Mouse (Mus musculus) limb, embryonic 12.5 days (tissue): ENCODE results near the gene Pop5. TPM values are rescaled to one million over a fixed set of nuclear protein-coding genes. Genes with fewer than 3 reads are reported as not detected.

Source experiments
- ATAC-seq: fragments of 200-750 bp; cut with Nextera tagmentation; 2 replicates; pipeline ENCODE4 v1.8.0; 2017; ENCODE audit warnings: low read depth, moderate TSS enrichment; ENCODE audit not compliant: insufficient number of reproducible peaks, insufficient read depth, low FRiP score, low TSS enrichment
- H3K27ac ChIP-seq: fragments of 300-500 bp; sonication (generic); 2 replicates; pipeline ENCODE4 v1.5.1; 2016; ENCODE audit warnings: mild to moderate bottlenecking, moderate library complexity
- H3K27me3 ChIP-seq: fragments of 300-500 bp; sonication (generic); 2 replicates; pipeline ENCODE4 v1.6.1; 2016; ENCODE audit warnings: mild to moderate bottlenecking, moderate library complexity
- H3K36me3 ChIP-seq: fragments of 300-500 bp; sonication (generic); 2 replicates; pipeline ENCODE4 v1.6.1; 2016; ENCODE audit warnings: mild to moderate bottlenecking, moderate library complexity
- H3K4me1 ChIP-seq: fragments of 300-500 bp; sonication (generic); replicated peaks from 2 replicates; pipeline ENCODE4 v1.6.1; 2016
- H3K4me2 ChIP-seq: fragments of 300-500 bp; sonication (generic); 2 replicates; pipeline ENCODE4 v1.6.1; 2016; ENCODE audit warnings: mild to moderate bottlenecking, moderate library complexity
- H3K4me3 ChIP-seq: fragments of 300-500 bp; sonication (generic); replicated peaks from 2 replicates; pipeline ENCODE4 v1.5.1; 2016; ENCODE audit warnings: mild to moderate bottlenecking
- H3K9ac ChIP-seq: fragments of 300-500 bp; sonication (generic); replicated peaks from 2 replicates; pipeline ENCODE4 v1.6.1; 2016; ENCODE audit warnings: mild to moderate bottlenecking, moderate library complexity
- H3K9me3 ChIP-seq: fragments of 300-500 bp; sonication (generic); 2 replicates; pipeline ENCODE4 v1.6.1; 2016; ENCODE audit warnings: mild to moderate bottlenecking, moderate library complexity
- WGBS: fragments of 180-500 bp; shearing (Covaris S2); methylation state at CpG from one replicate; pipeline ENCODE4 v1.1.7; 2016; 5-methylcytosine and 5-hydroxymethylcytosine counted together
- polyA plus RNA-seq: library from polyadenylated mRNA; unstranded; fragments of >200 nt; fragmentation: Nextera tagmentation; extraction: Ambion mirVana; gene quantifications from 2 replicates; pipeline ENCODE4 v1.2.1, GENCODE M21; 2016

The Pop5 gene
- polyA plus RNA-seq, 1 experiment from 2014 or later = 104 TPM

- H3K36me3 ChIP-seq = no peaks in the 10 kb centered on the region
- H3K4me2 ChIP-seq = peak overlapping the region; percentile 70
- H3K9ac ChIP-seq = peak overlapping the region; percentile 66
- peaks cover 11% of the 10 kb centered on the region for H3K4me1 ChIP-seq
- peak overlapping the region; percentile 8; the same call in 1 of the 2 replicates for H3K27ac ChIP-seq
- 28% methylated on average over 27 of the region's 27 CpGs for WGBS
- H3K4me3 ChIP-seq = peak overlapping the region; percentile 46
- peaks cover 4% of the 10 kb centered on the region; the same call in 1 of the 2 replicates for H3K27me3 ChIP-seq
- H3K9me3 ChIP-seq = 0 out of 2 replicates have a peak, but pooled peaks cover 5% of the 10 kb centered on the region
- ATAC-seq = peak; percentile 43; the same call in 1 of the 2 replicates
Measured at GRCm38 (mm10) chr5:115215273-115216185, 20.1 kb upstream of the Pop5 start.

DNA sequence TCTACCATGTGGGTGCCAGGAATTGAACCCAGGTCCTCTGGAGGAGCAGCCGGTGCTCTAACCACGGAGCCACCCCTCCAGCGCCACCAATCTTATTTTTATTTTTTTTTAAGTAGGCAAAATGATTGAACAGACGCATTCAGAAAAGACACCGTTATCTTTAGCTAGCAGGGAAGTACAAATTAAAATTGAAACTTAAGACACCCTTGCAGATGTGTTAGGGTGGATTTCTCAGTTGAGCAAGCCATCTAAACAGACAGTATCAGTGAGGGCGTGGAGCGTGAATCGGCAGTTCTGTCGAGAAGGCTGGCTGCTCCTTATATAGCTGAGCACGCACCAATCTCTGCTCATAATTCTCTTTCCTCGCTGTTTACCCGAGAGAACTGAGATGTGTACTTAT lies 17.6 kb upstream of the Pop5 start:
- Histone ChIP-seq H3K36me3 (no peaks in the 10 kb centered on the region), H3K4me1 (peaks cover 24% of the 10 kb centered on the region), H3K4me2 (no peak overlapping the region), H3K4me3 (no peak overlapping the region), H3K27ac (no peak overlapping the region), H3K9ac (no peak overlapping the region), H3K27me3 (peaks cover 4% of the 10 kb centered on the region; the same call in 1 of the 2 replicates), H3K9me3 (0 out of 2 replicates have a peak, but pooled peaks cover 5% of the 10 kb centered on the region)
- ATAC-seq = no peak
- 92% methylated on average over 12 of the region's 12 CpGs for WGBS

DNA sequence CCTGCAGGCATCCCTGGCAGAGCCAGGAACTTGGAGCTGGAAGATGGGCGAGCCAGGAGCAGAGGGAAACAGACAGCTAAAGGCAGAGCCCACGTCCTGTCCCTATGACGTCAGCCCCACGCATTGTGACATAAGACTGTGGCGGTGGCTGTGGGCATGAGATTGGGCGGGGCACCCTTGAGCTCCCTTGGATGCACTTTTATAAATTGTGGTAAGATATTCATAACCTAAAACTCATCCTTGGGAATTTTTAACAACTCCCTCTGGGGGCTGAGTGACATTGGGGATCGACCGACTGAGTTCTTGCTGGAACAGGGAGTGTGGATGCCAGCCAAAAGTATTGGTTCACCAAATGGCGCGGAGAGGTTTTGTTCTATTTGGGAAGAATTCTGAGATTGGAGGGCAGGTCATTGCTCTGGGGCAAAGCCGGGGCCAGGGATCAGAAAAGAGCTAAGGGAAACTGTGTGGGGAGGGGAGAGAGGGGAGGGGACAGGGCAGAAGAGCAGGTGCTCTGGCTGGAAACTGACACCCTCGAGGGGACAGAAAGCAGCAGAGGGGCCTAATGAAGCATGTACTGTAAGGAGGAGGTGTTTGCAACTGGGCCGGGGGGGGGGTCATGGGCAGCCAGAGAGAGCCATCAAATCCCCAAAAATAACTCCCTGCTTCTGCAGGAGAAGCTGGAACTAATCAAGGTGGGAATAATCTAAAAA lies 14.6 kb upstream of the Pop5 start:
- peaks cover 27% of the 10 kb centered on the region for H3K4me1 ChIP-seq
- H3K9me3 ChIP-seq = 0 out of 2 replicates have a peak, but pooled peaks cover 5% of the 10 kb centered on the region
- no peaks in the 10 kb centered on the region for H3K36me3 ChIP-seq
- no peak overlapping the region for H3K9ac ChIP-seq
- H3K27me3 ChIP-seq = no peaks in the 10 kb centered on the region
- H3K4me2 ChIP-seq = no peak overlapping the region
- no peak overlapping the region for H3K4me3 ChIP-seq
- no peak overlapping the region for H3K27ac ChIP-seq
- ATAC-seq = no peak
- 43% methylated on average over 13 of the region's 13 CpGs for WGBS

DNA sequence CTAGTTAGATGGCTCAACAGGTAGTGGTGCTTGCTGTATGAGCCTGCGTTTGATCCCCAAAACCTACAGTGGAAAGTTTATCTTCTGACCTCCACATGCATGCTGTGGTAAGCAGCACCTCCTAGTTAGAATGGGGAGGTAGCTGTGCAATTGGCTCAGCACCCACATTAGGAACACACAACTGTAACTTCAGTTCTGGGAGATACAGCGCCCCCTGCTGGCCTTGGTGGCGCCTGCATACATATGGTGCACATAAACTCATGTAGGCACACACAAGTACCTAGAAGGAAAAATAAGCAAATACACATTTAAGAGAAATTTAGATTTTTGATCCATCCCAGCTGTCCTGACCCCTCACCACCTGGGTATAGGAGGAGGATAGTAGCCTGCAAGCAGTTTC lies 13.2 kb upstream of the Pop5 start:
- no peak overlapping the region for H3K4me2 ChIP-seq
- H3K9ac ChIP-seq = no peak overlapping the region
- no peak for ATAC-seq
- H3K4me1 ChIP-seq = peaks cover 26% of the 10 kb centered on the region
- no peak overlapping the region for H3K4me3 ChIP-seq
- no peaks in the 10 kb centered on the region for H3K27me3 ChIP-seq
- 73% methylated on average over 3 of the region's 3 CpGs for WGBS
- no peak overlapping the region for H3K27ac ChIP-seq
- H3K9me3 ChIP-seq = 0 out of 2 replicates have a peak, but pooled peaks cover 5% of the 10 kb centered on the region
- no peaks in the 10 kb centered on the region for H3K36me3 ChIP-seq

DNA sequence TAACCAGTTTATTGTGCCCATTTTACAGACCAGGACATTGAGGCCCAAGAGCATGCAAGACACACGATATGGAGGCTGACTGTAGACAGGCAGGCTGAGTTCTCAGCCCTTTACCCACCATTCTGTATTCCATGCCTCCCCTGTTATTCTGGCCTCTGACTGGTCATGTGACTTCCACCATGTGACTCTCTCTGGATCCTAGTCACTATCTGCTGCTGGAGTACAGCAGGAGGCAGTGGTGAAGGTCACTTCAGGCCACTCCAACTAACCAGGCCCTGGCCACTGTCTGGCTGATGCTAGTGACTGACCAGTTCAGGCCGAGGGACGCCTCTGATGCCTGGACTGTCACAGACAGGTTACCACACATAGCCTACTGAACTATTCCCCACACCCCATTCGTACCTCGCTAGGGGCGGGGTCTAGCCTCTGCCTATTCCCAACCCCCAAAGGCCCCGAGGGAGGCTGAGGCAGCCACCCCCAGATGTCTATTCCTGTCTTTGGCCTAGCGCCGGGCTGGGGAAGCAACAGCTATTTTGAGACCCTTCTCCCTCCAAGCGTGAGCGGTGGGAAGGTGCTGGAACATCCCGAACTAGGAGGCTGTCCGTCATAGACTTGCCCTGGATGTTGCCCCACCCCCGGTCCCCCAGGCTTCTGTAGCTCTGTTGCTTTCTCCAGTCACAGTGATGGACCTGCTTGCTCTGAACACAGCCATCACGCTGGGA lies 4.6 kb upstream of the Pop5 start:
- Histone ChIP-seq H3K36me3 (no peaks in the 10 kb centered on the region), H3K9ac (no peak overlapping the region; the same call in 1 of the 2 replicates), H3K27ac (no peak overlapping the region), H3K4me2 (no peak overlapping the region), H3K4me1 (peaks cover 20% of the 10 kb centered on the region), H3K4me3 (no peak overlapping the region), H3K27me3 (peaks cover 21% of the 10 kb centered on the region), H3K9me3 (no peaks in the 10 kb centered on the region)
- WGBS = 56% methylated on average over 15 of the region's 15 CpGs
- no peak for ATAC-seq

DNA sequence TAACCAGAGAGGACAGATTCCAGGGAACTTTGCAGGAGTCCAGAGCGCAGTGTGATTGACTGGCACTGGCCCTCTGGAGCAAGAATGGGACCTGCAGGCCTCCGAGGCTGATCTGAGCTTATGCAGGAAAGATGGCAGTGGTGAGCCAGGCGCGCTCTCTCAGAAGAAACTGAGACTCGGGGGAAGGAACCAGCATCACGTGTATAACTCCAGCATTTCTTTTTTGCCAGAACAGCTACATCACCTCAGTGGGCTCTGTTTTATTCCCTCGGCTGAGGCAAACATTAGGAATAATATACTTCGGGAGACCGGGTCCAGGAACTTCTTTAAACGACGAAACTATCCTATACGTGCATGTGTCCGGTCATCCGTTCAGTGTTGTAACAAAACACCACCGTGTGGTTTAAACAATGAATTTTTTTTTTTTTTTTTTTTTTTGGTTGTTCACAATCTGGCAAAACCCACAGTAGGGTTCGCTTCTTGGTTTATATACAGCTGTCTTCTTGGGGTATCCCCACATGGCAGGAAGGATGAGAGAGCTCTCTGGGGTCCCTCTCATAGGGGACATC lies 4.0 kb upstream of the Pop5 start:
- Histone ChIP-seq H3K27me3 (peaks cover 21% of the 10 kb centered on the region), H3K4me3 (no peak overlapping the region), H3K36me3 (no peaks in the 10 kb centered on the region), H3K4me1 (peaks cover 20% of the 10 kb centered on the region), H3K27ac (no peak overlapping the region), H3K4me2 (no peak overlapping the region), H3K9me3 (no peaks in the 10 kb centered on the region), H3K9ac (no peak overlapping the region; the same call in 1 of the 2 replicates)
- 37% methylated on average over 16 of the region's 16 CpGs for WGBS
- ATAC-seq = no peak

DNA sequence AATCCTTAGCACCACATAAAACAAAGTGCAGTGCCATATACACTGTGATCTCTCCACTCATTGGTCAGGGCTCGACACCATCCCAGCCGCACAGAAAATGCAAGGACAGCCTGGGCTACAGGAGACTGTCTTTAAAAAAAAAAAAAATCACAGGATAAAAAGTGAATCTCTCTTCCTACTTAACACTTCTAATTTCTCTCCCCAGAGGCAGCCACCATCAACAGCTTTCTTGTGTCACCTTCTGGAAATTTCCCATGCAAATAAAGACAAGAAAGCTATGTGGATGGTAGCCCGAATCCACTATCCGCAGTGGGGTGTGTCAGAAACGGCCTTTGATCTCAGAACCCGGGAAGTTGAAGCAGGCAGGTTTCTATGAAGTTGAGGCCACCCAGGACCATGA lies 3.1 kb upstream of the Pop5 start:
- ATAC-seq = no peak
- Histone ChIP-seq H3K9me3 (no peaks in the 10 kb centered on the region), H3K9ac (no peak overlapping the region), H3K36me3 (no peaks in the 10 kb centered on the region), H3K4me3 (no peak overlapping the region), H3K27me3 (peaks cover 21% of the 10 kb centered on the region), H3K4me1 (peaks cover 20% of the 10 kb centered on the region), H3K27ac (no peak overlapping the region), H3K4me2 (no peak overlapping the region)
- WGBS = 32% methylated on average over 6 of the region's 6 CpGs

DNA sequence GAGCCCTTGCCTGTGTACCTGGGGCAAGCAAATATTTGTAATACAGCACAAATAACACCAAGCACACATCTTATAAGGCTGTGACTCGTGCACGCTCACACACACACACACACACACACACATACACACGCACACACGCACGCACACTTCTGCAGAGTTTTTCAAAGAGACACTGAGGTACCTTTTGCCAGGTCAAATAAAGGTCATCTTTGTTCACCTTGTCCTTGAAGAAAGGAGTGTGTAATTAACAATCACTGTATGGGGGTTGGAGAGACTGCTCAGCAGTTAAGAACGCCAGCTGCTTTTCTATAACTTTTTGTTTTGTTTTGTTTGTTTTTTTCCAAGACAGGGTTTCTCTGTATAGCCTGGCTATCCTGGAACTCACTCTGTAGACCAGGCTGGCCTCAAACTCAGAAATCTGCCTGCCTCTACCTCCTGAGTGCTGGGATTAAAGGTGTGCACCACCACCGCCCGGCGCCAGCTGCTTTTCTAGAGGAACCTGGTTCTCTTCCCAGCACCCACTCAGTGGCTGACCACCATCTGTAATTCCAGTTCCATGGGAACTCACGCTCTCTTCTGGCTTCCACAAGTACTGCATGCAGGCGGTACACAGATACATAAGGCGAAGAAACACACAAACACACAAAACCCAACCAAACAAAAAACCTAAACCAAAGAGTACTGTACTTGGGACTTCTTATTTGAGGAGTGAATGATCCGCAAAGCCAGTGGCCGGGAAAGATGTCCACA lies 2.4 kb upstream of the Pop5 start:
- H3K27me3 ChIP-seq = peaks cover 21% of the 10 kb centered on the region
- 92% methylated on average over 14 of the region's 14 CpGs for WGBS
- no peak for ATAC-seq
- no peak overlapping the region for H3K4me3 ChIP-seq
- no peak overlapping the region for H3K9ac ChIP-seq
- H3K9me3 ChIP-seq = no peaks in the 10 kb centered on the region
- H3K4me1 ChIP-seq = peaks cover 20% of the 10 kb centered on the region
- H3K36me3 ChIP-seq = no peaks in the 10 kb centered on the region
- no peak overlapping the region for H3K4me2 ChIP-seq
- H3K27ac ChIP-seq = no peak overlapping the region

GRCm38 (mm10) chr5:115234519-115234918 lies 1.1 kb upstream of the Pop5 start:
- ATAC-seq = no peak
- Histone ChIP-seq H3K4me3 (0 out of 2 replicates have a peak overlapping the region, but pooled peaks have one; percentile 56), H3K27me3 (peaks cover 21% of the 10 kb centered on the region), H3K9ac (no peak overlapping the region), H3K27ac (no peak overlapping the region), H3K4me2 (peak overlapping the region; percentile 89; the same call in 1 of the 2 replicates), H3K9me3 (no peaks in the 10 kb centered on the region), H3K36me3 (no peaks in the 10 kb centered on the region), H3K4me1 (peaks cover 28% of the 10 kb centered on the region)
- WGBS = 47% methylated on average over 6 of the region's 6 CpGs

DNA sequence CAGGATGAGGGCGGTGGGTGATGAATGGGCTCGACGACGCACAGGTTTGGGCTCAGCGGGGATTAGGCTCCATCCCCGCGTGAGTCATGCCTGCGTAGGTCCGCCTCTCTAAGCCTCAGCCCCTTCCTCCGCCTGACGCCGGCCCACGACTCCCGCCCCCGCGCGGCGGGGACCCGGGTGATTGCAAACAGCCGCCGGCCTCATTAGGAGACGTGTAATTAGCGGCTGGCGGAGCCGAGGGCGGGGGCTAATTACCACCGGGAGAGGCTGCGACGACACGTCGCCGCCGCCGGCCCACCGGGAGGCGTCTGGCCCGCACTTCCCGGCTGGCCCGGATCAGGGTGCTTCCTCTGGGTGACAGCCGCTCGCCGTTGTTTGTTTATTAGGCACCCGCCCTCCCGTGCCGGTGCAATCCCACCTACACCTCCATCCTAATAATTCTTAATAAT lies 289 bp upstream of the Pop5 start:
- H3K4me1 ChIP-seq = peaks cover 28% of the 10 kb centered on the region
- 1% methylated on average over 45 of the region's 45 CpGs for WGBS
- H3K27ac ChIP-seq = 0 out of 2 replicates have a peak overlapping the region, but pooled peaks have one; percentile 41
- H3K4me2 ChIP-seq = peak overlapping the region; percentile 89
- H3K9me3 ChIP-seq = no peaks in the 10 kb centered on the region
- ATAC-seq = 0 out of 2 replicates have a peak, but pooled peaks have one; percentile 1
- H3K36me3 ChIP-seq = peaks cover 8% of the 10 kb centered on the region
- peak overlapping the region; percentile 56 for H3K4me3 ChIP-seq
- H3K27me3 ChIP-seq = peaks cover 21% of the 10 kb centered on the region
- peak overlapping the region; percentile 61 for H3K9ac ChIP-seq
